Mouse (Mus musculus): ENCODE results near the gene Tmem169.
"Not testable (repeated sequence)": the region's sequence is repeated elsewhere in the genome, so short reads cannot be mapped to it uniquely, and the experiment has no call there.

Gene Tmem169

DNA sequence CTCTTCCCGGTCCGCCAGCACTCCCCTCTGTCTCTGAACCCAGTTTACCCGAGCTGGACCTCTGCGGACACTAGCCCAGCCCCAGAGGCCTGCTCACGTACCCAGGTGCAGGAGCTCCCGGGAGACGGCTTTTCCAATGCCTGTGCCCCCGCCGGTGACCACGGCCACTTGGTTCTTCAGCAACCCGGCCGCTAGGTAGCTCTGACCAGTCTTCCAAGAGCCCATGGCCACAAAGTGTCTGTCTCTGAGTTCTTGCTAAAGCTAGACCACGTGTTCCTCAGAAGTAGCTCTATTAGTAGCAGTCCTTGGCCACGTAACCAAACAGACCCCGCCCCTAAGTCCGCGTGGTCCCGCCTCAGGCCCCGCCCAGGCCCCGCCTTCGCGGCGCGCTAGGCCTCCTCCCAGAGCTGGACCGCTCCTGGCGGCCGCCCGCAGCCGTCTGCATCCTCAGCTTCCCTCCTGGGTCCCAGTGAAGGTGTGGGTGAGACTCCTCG, at the start of gene Tmem169, which contains the start of gene Pecr:
TSS of gene Tmem169 (plus strand) at position 378 of the 494 bp plus-strand sequence.
TSS of gene Pecr (minus strand) at position 323 of the 494 bp plus-strand sequence.
- DNase-seq = peak; percentile 95 to 98

DNA sequence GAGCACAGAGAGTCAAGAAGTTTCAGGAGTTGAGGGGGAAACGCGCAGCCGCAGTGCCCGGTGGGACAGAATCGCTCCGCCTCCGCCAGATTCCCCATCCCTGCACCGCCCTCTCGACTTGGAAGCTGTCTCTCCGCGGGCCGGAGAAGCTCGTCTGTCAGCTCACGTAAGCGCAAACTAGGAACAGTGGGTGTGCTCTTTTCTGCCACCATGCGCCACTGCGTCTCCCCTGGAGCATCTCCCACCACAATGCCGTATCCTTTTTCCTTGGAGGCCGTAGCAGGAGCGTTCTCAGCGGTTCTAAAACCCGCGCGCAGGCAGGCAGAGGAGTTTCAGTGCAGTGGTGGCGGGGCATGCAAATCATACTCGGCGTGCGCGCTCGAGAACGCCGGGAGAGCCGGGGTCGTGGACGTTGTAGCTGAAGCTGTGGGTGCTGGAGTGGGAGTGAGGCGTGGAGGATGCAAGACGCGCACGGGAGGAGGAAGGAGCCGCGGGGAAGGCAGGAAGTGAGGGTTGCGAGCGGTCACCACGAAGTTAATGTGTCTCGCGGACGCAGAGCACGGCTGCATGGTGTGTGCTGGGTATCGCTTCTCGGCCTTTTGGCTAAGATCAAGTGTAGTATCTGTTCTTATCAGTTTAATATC, 47.7 kb upstream of the Tmem169 start:
- DNase-seq = peak; percentile 83 to 87

DNA sequence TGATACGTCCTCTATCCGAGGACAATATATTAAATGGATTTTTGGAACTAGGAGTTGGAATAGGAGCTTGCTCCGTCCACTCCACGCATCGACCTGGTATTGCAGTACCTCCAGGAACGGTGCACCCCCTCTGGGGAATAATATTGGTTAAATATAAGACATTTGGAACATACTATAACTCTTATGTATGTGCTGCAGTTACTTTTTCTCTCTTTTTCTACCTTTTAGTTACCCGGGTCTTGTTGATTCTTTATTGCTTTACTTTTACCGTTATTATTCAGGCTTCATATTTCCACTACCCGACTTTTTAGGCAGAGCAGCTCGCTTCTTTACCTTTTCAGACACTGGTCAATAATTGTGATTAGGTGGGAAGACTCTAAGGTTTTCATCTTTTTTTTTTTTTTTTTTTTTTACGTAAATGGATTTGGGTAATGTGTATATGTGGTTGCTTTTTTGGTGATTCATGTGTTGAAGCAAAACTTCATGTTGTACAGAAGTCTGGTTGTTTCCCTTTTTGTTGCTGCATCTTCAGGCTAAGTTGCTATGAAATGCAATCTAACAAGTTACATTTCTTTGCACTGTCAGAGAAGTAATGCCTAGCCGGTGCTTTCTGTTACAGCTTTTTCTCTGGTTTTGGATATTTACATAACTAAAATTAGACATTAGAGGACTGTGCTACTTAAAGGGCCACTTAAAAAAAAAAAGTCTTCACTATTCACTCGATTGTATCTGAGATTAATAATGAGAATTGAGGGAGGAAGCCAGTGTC, 47.0 kb upstream of the Tmem169 start:
- peak in 1 of 2 experiments; percentile 36 for DNase-seq

DNA sequence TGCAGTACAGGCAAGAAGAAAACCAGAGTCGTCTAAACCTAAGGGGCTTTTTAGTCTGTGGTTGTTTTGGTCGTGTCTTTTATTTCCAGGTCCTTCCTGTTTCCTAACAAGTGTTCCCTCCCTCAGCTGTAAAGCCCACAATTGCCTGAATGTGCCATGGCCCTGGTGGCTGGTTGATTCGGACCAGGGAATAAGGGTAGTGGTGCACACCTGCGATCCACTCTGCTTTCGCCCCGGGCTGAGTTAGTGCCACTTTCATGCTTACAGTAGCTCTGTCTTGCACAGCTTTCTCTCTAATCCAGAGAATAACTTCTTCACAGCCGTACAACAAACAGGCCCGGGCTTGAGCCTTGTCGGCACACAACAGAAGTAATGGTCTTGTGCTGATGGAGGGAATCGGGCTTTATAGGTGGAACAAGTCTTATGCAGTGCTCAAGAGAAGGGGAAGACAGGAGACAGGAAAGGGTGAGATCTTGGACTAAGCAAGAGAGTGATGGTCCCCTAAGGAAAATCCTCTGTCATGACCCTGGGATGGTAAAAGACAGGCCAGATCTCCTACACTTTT, 46.1 kb upstream of the Tmem169 start:
- no peak for DNase-seq

DNA sequence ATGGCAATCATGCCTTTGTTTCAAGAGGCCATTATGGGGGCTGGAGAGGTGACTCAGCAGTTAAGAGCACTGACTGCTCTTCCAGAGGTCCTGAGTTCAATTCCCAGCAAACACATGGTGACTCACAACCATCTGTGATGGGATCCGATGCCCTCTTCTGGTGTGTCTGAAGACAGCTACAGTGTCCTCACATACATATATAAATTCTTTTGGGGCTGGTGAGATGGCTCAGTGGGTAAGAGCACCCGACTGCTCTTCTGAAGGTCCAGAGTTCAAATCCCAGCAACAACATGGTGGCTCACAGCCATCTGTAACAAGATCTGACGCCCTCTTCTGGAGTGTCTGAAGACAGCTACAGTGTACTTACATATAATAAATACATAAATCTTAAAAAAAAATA, 45.1 kb upstream of the Tmem169 start:
- not testable (repeated sequence) for DNase-seq

DNA sequence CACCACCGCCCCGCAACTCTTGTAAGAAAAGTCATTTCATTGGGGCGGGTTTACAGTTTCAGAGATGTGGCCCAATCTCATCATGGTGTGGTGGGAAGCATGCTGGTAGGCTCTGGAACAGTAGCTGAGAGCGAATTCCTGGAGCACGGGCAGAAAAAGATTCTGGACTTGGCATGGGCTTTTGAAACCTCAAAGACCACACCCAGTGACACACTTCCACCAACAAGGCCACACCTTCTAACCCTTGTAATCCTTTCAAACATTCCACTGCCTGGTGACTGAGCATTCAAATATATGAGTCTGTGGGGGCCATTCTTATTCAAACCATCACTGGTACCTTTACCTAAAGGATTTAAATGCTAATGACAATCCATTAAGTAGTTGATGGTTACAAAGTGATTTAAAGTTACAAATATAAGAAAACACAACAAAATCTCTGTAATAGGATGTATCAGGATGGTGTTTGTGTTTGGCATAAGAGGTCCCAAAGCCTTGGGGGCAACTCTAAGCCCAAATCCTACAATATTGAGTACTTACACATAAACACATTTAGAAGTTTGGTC, 41.5 kb upstream of the Tmem169 start:
- no peak for DNase-seq

DNA sequence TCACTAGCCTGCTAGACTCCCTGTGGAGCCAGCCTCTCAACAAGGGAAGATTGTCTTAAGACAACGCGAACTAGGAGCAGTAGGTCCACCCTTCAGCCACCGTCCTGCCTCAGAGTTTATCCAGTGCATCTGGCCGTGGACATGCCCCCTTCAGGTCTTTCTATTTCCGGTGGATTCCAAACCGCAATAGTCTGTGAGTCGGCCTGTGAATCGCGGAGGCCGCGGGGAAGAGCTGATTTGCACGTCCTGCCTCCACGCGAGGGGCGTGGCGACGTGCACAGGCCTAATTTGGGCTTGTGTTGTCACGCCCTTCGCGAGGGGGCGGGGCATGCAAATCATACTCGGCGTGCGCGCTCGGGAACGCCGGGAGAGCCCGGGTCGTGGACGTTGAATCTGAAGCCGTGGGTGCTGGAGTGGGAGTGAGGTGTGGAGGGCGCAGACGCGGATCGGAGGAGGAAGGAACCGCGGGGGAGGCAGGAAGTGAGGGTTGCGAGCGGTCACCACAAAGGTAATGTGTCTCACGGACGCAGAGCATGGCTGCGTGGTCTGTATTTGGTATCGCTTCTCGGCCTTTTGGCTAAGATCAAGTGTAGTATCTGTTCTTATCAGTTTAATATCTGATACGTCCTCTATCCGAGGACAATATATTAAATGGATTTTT, 40.4 kb upstream of the Tmem169 start:
- DNase-seq = peak; percentile 97 to 98

DNA sequence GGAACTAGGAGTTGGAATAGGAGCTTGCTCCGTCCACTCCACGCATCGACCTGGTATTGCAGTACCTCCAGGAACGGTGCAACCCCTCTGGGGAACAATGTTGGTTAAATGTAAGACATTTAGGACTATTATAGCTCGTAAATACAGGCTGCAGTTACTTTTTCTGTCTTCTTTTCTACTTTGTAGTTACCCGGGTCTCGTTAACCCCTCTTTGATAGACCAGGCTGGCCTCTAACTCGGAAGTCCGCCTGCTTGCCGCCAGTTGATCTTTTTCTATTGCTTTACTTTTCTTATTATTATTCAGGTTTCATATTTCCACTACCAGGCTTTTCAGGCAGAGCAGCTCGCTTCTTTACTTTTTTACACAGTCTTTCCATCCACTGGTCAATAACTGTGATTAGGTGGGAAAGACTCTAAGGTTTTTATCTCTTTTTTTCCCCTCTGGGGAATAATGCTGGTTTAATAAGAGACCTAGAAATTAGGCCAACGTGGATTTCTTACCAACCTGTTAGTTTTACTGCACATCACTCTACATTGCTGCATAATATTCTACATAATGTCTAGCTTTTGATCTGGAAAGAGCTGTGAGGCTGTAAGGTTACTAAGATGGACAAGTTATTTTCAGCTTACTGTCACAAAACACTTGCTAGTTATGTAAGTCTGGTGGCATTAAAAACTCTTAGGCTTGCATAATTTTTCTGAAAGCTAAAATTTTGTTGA, 39.7 kb upstream of the Tmem169 start:
- DNase-seq = no peak

DNA sequence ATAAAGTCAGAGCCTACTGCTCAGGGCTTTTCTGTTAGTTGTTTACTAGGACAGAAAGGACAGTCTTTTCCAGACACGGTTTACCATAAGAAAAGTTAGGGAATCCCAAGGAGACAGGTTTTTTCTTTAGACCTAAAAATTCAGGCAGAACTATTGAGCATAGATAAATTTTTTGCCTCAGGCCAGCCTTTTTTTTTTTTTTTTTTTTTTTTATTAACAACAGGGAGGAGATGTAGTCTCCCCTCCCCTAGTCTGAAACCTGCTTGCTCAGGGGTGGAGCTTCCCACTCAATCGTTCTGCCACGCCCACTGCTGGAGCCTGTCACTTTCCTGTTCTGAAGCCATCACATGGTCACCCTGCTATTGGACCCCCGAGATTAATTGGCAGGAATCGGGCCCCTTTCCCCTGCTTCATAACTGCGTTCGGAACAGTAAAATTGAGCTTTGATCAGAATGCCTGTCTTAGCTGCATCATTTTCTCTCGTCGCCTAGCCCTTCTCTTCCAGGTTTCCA, 35.9 kb upstream of the Tmem169 start:
- DNase-seq = not testable (repeated sequence)

DNA sequence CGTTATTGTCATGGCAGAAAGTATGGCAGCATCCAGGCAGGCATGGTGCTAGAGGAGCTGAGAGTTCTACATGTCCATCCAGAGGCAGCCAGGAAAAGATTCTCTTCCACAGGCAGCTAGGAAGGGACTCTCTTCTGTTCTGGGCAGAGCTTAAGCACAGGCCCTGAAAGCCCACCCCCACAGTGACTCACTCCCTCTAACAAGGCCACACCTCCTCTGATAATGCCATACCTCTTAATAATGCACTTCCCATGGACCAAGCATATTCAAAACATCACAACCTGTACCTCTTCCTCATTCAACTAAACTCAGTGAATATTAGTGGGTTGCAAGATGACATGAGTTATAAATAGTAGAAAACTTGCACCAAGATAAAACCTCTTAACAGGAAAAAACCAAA, 32.4 kb upstream of the Tmem169 start:
- DNase-seq = no peak

DNA sequence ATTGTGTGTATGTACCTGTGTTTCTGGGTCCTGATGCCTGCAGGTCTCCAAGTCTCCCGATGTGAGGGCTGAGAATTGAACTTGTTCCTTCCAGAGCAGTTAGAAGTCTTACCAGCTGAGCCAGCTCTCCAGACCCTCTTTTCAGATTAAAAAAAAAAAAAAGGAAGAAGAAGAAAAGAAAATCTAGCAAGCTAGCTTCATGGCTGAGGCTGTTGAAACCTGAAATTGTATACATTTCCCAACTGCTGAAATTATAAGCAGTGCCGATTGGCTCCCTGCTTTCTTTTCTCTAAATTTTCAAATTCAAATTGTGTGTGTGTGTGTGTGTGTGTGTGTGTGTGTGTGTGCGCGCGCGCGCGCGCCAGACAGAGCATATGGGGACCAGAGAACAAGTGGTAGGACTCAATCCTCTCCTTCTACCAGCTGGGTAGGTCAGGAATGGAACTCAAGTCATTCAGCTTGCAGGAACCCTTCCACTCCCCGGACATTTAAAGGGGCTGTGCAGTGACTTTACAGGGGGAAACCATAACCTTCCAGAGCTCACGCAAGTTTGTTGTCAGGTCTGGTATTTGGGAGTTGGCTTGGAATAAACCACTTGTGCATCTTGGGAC, 30.2 kb upstream of the Tmem169 start:
- DNase-seq = peak; percentile 33 to 38

DNA sequence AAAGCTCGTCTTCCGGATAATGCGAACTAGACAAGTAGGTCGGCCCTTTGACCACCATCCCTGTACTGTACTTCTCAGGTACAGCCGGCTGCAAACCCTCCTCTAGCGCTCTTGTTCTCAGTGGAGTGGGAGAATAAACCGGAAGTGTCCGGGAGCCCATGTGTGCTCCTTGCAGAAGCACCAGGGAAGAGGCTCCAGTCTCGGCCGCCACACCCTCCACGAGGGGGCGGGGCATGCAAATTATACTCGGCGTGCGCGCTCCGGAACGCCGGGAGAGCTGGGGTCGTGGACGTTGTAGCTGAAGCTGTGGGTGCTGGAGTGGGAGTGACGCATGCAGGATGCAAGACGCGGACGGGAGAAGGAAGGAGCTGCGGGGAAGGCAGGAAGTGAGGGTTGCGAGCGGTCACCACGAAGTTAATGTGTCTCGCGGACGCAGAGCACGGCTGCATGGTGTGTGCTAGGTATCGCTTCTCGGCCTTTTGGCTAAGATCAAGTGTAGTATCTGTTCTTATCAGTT, 29.6 kb upstream of the Tmem169 start:
- DNase-seq = peak; percentile 88 to 93

DNA sequence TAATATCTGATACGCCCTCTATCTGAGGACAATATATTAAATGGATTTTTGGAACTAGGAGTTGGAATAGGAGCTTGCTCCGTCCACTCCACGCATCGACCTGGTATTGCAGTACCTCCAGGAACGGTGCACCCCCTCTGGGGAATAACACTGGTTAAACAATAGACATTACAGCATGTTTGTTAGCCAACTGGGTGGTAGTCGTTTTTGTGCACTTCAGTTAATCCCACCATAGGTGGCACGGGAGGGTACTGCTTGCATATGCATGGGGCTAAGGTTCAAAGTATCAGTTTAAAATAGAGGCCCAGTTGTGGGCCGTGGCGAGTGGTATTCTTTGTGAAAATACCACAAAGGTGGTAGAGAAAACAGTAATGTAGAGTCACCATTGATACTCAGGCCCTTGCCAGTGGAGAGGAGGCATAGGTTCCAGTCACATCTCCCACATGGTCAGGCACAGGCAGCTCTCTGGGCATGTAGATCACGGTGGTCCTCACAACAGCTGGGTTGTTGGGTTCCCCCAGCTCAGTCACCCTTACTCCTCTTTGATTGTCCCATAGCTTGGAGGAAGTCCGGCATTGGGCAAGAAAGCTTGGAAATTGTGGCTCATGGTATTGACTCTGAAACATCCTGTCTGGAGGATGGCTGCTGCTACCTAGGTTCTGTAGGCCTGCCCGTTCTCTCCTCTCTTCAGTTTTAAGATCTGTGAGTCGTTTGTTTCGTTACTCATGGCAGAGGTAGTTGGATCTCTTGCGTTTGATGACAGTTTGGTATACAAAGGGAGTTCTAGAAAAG, 28.9 kb upstream of the Tmem169 start:
- DNase-seq = peak; percentile 36 to 48

DNA sequence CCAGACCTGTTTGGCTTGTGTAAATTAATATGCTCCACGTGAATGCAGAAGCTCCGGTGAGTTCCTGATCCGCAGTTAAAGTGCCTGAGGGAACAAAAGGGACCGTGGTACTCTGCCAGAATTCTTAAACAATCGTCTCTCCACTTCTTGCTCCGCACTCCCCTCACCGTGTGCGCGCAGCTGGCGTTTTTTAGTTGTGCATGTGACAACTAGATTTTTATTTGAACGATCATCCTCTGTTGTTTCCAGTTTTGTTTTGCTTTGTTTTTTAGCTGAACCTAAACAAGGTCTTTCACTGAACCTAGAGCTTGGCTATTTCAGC, 28.4 kb upstream of the Tmem169 start:
- no peak for DNase-seq

DNA sequence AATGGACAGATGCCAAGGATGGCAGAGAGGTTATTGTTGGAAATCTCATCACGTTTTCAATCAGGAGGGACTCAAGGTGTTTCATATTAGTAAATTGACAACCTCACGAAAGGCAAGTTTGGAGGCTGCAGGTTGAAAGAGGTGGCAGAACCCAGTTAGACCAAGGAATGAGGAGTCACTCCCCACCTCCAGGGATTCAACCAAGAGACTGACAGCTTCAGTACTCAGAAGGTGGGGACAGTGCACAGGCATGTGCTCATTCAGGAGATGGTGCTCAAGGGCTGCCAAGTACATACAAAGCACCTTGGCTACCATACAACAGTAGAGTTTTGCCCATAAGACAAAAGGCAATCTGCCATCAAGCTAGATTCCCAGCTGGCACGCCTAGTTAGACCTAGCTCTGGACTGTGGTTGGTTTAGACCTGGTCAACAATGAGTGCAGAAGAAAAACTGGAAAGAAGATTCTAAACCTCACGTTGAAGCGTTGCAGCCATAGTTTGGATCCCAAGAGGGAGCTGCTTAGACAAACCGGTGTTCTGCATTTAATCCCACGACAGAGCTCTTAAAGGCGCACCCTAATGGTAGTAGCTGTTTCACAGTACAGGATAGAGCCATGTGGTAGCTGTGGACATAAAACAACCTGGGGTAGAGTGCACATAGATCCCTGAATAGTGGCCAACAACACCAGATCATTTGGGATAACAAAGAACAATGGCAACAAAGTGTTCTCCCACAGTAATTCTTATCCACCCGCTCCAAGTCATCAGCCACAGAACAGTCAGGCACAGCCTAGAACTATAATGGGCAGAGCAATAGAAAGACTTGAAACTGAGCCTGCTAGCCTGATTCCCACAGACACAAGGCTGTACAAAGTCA, 27.6 kb upstream of the Tmem169 start:
- DNase-seq = peak; percentile 16 to 20

DNA sequence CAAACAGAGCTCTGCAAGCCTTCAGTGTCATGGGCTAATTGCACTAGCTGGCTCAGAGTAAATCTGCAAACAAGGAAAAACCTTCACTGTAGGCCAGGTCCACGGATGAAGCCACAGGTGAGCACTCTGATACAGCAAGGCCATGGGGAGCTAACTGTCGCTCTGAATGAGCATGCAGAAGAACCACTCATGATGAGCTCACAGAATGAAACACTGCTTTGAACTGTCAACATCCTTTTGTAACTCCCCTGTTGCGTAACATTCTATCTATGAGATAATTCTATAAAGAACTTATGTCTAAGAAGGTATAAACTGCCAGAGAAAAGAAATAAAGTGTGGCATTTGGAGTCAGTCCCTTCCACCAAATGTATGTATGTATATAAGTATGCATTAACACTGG, 21.1 kb upstream of the Tmem169 start:
- DNase-seq = no peak

DNA sequence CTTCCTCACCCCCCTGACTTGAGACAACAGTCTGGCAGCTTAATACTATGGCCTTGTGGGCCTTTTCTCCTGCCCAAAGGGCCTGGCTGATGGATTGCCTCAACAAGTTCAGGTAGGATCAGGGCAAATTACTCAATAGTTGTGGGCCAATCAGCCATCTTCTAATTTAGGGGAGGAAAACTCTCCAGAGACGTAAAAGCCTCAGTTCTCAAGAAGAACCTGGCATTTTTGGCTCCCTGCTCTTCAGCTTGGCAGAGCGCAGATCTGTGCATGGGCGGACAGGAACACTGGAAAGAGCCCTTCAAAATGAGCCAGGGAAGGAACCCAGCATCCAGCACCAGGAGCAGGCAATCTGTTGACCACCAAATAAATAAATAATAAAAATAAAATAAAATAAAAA, 6.1 kb upstream of the Tmem169 start:
- DNase-seq = peak; percentile 15 to 30

DNA sequence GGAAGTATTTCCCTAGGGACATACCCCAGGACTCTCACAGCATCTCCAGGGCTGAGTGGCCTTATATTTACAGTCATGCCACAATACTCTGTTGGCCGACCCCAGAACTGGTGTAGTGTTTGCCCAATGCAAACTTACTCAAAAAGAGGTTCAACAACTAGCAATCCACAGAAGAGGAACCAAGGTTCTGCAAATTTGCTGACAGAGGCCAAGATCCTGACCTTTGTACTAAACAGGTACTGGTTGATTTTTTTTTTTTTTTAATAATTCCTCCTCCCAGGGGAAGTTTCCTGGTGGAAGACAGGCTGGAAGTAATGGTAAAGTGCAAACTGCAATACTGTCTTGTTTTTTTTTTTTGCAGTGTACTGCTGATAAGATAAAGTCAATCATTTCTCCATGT, 1.6 kb upstream of the Tmem169 start:
- DNase-seq = no peak

DNA sequence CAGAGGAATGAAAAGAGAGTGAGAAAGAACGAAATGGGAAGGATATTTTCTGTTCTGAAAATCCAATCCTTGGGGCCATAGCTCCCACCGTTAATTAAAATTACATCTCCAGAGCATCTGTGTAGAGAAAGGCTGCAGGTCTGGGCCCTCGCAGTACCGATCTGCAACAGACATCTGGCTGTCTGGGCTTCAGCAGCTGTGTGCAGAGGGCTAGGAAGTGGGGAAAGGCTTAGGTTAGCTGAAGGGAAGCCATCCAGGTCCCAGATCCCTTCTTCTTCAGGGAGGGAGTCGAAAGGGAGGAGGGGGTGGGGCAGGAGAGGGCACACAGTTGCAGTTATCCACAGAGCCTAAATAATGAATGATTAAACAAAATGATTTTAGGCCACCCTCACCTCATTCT, 370 bp downstream of the Tmem169 start:
- DNase-seq = peak in 1 of 2 experiments; percentile 56

DNA sequence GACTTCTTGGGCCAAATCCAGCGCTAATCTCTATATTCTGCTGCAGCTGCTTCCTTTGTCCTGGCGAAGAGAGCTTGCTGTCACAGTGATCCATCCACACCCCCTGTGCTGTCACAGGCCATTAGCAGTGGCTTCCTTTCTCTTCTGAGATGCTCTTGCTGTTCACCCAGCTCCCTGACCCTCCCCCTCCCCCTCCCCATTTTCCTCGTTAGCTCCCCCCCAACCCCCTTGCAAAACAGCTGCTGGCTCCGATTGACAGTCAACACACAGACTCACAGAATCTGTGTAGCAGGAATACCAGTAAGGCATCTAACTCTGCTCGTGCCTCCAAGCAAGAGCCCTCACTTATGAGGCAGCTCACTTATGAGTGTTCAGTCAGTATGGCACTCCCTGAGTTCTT, 2.7 kb downstream of the Tmem169 start:
- no peak for DNase-seq
